Mouse (Mus musculus) heart, adult 8-10 months (tissue): ENCODE data around the gene Gm12248. TPM values are rescaled to one million over a fixed set of nuclear protein-coding genes. Genes with fewer than 3 reads are reported as not detected.

ENCODE experiments used
- DNase-seq: peaks from one replicate; pipeline ENCODE4 v3.0.0; 2022; ENCODE audit warnings: low spot score
- total RNA-seq, 4 experiments: library from RNA; stranded (reverse); gene quantifications; 2 replicates each; pipeline ENCODE4 v1.2.4; 2022

Gene Gm12248
- total RNA-seq: not detected

DNA sequence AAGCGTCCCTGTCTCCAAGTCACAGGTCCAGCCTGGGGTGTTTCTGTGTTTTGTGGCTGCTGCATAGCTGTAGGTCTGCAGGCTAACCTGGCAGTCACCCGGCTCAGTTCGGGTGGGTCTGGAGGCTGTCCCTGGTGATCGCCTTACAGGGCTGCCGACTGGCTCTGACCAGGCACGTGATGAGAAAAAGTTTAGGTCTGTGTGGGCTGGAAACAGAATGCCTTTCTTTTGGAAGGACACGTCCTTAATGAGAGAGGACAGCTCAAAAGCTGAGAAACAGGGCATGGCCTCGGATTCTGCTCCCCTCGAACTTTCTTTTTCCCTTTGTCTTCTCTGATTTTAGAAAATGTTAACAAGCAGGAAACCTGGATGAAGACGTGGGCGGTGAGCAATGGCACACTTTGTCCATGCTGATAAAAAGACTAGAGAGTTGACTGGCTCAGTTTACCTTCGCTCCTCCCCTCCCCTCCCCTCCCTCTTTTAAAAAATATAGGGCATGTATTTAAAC, at the start of gene Gm12248:
Gm12248 (minus strand) TSS at position 114 of the 508 bp plus-strand sequence.
- DNase-seq: peak; percentile 51

DNA sequence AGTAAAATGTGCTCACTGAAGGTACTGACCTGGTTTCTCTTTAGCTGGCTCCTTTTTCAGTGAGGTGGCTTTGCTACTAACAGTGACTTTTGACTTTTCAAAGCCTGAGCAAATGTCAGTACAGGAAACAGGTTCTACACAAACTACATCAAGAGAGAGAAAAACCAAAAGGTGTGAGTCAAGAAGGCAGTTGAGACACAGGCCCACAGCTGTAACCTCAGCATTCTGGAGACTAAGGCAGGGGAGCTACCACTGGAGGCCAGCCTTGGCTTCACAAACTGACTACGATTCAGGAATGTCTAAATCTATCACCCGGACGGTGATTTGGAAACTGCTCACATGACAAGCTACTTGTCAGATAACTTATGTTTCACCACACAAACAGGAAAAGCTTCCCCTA, 46.5 kb upstream of the Gm12248 start:
- no peak for DNase-seq

DNA sequence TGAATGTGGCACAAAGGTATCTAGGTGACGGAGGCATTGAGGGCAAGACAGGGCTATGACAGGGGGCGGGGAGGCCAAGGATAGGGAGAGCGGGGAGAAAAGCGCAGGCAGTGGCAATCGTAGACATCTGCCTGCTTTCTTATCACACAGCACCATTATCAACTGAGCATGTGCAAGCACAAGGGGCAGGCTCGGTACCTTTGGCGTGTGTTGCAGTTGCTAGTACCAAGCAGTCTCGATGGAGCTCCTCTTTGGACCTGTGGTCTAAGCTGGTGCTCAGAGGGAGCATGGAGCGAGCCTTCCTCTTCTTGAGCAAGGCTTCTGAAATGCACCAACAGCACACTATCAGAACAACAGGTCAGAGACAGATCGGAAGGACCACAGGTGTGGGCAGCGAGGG, 45.9 kb upstream of the Gm12248 start:
- DNase-seq: no peak

DNA sequence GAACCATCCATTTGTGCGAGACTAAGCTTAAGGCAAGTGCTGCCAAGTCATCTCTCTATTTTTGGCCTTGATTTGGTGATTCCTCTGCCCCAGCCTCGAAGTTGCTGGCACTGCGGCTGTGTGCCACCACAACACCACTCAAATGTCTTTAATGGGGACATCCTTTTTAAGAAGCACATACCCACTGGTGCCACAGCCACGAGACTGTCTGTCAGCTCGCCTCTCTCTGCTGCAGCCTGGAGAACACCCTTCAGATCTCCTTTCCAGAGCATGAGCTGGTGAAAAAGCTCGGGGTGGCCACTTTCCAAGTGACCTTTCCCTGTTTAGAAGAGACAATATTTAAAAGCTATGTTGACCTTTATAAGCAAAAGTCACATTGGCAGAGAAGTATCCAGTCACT, 43.7 kb upstream of the Gm12248 start:
- no peak for DNase-seq

DNA sequence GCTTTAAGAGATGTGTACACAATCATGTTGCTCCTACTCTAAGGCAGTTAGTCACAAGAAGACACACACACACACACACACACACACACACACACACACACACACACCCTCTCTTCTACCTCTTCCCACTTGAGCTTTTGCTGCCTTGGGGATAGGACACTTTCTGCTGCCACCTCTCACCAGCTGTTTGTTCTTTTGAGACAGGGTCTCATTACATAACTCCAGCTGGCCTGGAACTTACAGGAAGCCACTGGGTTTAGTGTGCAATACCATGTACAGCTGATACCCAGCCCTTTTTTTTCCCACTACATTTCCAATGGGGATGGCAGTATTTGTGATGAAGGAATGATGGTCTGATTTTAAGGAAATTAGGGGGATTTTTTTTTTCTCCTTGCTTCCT, 42.4 kb upstream of the Gm12248 start:
- no peak for DNase-seq

DNA sequence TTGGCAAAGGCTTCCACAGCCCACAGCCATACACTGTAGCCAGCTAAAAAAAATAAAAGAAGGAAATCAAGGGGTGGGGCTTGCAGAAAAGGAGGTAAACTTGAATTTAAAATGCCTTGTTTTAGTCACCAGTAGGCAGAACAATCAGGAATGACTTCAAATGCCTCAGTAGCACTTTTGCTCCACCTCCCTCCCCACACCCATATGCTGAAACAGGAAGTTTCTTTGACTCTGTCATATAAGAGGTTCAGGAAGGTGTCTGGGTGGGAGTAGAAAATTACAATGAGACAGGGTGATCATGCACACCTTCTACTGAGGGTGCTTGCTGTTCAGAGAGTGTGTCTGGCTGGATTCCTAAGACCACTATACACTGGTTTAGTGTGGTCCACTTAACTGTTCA, 41.9 kb upstream of the Gm12248 start:
- no peak for DNase-seq

DNA sequence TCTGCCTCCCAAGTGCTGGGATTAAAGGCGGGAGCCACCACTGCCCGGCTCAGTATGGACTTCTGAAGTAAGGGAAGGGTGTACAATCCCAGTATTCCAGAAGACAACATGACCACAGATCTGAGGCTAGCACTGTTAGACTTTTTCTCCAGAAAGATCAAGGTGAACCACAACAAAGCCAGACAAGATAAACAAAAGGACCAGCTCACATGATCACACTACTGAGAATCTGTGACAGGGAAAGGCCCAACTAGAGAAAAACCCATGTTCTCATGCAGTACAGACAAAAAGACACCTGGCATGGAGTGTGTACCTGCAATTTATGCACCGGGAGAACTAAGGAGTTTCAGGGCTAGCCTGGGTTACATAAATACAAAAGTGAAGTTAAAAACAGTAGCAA, 39.1 kb upstream of the Gm12248 start:
- DNase-seq: no peak

DNA sequence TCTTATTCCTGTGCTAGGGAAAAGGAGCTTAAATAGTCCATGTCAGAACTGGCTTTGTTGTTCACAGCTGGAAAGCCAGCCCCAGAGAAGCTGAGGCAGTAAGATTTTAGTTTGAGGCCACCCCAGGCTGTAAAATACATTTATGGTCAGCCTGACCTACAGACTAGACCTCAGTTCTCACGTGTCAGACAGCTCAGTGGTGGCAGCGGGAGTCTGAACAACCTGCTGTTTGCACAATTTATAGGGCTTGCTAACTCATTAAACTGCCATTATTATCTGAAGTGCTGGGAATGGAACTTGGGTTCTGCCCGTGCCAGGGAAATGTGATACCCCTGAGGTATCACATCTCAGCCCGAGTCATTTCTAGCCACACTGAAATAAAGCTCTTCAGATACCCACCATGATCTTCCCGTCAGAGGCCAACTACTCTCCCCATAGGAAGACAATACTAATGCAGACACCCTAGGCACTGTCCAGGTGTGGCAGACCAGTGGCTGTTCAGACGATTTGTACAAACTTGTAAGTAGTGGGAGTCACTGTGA, 36.4 kb upstream of the Gm12248 start:
- no peak for DNase-seq

DNA sequence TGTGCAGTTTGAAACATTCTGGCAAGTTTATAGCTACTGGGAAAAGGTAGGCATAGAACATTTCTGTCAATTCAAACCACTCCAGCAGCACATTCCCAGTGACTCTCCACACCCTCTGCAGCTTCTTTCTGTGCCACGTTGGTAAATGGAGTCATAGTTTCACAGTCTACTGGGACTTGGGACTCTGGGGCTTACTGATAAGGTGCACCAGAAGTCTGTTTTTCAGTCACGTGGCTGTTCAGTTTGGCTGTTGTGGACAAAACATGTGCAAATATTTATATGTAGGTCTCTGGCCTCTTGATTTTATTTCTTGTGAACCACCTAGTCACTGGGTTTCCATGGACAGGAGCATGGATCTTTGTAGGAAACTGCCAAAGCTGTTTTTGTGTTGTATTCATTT, 34.6 kb upstream of the Gm12248 start:
- no peak for DNase-seq

DNA sequence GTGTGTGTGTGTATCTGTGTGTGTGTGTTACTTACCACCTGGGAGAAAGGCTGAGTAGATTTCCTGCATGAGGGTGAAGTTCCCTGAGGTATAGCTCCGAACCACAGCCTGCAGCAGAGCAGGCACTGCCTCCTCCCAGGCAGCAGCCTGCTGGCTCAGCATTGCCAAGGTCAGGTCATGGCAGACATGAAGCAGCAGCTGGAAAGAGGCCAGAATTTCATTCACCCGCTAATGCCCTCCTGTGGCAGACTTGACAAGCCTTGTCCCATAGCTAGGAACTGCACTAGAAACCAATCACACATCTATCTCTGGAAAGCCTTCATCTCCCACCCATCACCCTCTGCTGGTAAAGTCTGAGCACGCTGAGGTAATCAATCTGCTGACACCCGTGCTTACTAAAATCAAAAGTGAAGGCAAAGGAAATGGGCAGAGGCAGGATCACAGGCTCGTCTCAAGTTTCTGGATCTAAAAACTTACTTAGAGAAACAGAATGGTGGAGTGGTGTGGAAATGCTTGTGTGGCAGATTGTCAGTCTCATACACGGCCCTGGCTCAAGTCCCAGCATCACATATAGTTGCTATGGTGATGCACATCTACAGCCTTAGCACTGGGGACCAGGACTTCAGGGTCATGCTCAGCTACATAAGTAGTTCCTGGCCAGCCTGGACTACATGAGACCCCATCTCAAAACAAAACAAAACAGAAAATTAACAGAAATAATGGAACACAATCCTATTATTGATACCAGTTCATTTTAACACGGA, 33.6 kb upstream of the Gm12248 start:
- DNase-seq: peak; percentile 58

DNA sequence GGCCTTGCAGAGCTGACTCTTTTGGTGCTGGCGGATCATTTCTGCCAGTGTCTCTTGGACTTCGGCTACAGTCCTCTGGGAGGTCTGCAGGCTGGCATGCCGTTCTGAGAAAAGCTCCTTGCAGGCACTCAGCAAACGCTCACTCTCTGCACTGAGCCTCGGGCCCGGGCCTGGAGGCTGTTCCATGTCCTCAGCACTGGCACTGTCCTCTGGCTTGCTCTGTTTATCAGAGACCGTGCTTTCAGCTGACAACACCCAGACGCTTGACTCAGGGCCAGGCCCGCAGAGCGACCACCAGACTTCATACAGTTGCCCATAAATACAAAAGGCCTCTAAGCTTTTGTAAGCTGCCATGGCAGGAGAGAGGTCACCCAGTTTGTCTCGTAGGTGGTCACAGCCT, 32.1 kb upstream of the Gm12248 start:
- no peak for DNase-seq

DNA sequence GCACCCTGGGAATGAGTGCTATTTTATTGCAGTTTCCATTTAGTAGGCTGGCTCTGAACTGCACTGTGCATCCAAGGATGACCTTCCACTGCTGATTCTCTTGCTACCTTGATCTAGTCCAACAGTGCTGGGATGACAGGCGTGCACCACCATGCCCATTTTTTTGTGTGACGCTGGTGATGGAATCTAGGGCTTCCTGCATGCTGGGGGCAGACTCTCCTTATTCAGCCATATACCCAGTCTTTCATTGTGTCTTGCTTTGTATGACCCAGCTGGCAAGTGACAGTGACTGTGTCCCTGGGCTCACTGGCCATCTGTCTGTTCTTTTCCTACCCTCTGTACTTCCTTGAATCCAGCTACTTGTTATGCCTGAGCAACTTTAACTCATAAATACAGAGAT, 30.8 kb upstream of the Gm12248 start:
- DNase-seq: no peak

DNA sequence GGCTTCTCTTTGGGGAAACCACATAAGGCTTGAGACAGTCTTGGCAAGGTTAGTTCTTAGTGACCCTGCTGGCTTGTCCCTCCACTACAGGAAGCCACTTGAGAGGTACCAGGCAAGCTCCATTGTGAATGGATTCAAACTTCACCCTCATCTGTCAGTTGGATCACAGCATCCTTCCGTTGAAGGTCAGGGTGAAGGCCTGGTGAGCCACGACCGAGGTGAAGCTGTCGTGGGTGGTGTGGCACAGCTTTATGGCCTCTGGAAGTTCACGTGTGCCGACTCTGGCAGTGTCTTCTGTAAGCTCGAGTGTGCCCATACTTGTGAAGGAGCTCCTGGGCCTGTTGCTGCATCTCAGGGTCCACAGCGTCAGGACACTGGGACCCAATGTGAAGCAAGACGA, 28.4 kb upstream of the Gm12248 start:
- DNase-seq: no peak

DNA sequence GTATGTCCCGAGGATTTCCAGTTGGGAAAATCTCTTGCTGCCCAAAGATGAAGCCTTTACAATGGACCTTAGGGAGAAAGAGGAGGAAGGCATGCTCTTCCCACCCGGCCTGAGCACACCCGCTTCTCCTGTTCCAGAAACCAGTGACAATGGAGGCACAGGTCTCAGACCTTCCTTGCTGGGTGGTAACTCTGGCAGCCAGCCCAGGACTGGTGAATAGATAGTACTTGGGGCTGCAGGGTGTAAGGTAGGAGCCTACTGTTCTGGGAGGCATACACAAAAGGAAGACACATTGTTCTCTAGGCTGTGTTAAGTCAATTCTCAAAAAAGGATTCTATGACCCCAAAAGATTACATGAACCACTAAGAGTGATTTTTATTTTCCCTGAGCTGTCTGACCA, 27.7 kb upstream of the Gm12248 start:
- no peak for DNase-seq

DNA sequence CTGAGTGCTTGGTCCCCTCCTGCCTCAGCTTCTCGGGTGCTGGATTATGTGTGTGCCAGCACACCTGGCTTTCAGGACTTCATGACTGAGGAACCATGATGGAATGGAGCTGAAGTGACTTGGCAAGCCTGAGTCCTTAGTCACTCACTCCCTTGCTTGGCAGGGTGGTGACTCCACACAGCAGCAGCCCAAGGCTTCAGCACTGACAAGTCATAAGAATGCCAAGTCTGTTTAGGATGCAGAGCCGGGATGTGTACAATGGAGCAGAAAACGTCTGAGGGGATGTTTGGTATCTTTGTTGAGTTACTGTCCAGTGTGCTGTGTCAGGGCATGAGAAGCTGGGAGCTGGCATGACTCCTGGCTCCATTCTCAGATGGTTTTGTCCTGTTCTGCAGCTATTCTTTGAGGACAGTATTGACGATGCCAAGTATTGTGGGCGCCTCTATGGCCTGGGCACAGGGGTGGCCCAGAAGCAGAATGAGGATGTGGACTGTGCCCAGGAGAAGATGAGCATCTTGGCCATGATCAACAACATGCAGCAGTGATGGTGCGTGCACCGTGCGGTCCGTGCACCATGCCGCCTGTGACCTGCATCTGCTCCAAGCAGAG, 24.2 kb upstream of the Gm12248 start:
- DNase-seq: no peak

DNA sequence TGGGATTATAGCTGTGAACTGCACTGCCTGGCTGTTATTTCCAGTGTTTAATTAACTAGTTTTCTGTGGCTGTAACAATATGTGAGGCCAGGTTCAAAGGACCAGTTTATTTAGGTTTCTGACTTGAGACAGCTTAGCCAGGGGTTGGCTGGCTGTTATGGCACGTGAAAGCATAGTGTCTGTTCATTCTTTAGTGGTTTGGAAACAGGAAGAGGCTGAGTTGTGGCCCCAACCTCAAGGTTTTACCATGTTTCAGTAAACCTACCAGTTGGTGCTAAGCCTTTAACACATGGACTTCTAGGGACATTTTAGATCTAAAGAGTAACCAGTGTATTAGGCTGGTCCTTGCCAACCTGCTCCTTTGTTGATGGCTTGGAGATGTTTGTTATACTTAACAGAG, 23.6 kb upstream of the Gm12248 start:
- no peak for DNase-seq

DNA sequence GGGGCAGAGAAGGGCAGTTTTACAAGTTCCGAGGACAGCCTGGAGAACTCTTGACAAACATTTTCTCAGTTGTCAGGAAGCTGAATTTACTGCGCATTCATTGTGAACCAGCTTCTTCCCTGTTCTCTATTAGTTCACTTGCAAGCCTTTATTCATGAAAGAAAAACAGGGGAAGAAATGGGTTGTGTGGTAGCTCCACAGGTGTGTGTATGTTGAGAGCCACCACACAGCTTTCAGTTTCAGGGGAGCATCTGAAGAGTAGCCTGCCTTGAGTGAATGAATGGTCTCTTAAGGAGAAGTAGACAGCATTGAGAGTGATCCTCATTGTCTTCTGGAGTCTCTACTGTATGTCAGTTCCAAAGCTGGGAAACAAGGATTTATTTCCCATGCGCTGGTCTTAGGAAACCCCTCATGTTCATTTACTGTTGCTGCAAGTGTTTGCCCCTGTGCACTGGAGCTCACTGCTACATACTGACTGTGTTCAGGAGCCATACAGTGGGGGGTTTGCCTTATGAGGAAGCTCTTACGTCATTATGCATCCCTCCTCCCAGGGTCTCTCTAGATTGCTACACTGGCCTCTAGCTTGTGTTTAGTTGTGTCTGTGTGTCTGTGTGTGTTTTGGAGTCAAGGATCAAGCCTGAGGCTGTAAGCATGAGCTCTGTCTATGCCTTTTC, 14.9 kb upstream of the Gm12248 start:
- no peak for DNase-seq

DNA sequence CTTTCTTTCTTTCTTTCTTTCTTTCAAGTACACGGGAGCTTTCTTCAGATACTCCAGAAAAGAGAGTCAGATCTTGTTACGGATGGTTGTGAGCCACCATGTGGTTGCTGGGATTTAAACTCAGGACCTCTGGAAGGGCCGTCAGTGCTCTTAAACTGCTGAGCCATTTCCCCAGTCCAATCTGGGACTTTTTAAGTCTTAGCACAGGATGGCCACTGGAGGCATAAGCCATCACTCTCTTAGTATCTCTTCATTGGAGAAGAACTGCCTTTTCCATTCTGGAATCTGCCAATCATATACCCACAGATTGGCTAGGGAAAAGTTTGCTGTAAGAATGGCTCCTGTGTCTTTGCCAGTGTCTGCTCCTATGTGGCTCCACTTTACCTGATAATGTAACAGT, 14.1 kb upstream of the Gm12248 start:
- DNase-seq: no peak

DNA sequence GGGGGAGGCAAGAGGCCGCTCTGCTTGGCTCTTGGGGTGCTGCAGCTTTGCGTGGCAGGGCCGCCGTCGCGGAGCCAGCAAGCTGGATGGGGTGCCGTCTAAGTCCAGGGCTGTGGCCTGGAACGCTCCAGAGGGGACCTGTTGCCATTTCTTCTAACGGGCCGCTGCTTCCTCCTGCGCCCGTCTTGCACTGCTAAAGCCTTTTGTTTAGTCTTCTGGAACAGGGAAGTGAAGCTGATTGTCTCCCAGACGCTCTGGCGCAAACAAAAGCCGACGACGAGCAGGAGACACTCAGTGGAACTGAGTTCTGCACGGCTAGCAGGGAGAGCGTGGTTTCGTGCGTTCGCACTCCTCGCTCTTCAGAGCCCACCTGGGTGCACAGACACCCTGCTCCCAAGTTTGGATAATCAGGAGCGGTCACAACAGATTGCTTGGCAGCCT, 11.4 kb upstream of the Gm12248 start:
- DNase-seq: peak; percentile 33

DNA sequence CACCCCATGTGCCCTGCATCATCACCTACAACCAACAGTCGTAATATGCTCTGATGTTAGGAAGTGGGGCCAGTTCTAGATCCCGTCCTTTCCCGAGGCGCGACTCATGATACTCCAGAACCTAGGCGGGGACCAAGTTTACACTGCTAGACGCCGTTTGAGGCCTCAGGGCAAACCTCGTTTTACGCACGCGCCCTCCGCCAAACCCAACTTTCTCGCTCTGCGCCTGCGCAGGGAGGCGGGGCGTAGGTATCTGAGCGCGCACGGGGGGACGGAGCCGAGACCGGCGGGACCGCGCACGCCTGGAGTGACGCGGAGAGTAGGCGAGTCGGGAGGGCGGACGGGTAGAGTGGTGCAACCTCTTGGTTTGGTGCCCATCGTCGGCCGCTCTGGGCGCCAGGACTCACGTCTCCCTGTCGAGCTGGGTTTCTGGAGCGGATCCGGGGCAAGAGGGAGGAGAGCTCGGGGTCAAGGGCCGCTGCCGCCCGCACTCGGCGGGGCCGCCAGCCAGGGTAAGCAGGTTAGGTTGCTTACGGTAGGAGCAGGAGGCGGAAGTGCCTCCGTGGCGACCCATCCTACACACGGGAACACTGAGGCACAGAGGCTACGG, 10.9 kb upstream of the Gm12248 start, which contains the start of gene Cnot8:
Cnot8 (plus strand) TSS at position 457 of the 610 bp plus-strand sequence.
- DNase-seq: peak; percentile 99

DNA sequence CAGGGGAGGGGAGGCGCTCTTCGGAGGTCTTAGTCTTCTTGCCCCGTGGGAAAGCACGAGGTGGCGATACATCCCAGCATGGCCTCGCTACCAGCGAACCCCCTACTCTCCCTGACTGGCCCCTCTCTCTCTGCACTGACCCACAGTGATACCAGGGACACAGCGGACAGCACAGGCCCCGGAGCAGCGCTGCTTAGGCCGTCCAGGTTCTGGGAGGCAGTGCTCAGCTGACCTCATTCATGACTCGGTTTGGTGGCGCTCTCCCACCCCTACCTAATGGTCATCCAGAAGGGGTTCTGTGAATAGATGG, 10.4 kb upstream of the Gm12248 start:
- no peak for DNase-seq
